Mouse (Mus musculus): ENCODE results near the gene Gm45785.

Gm45785 gene

GRCm38 (mm10) chr7:140831447-140831846 is 24.7 kb downstream of the Gm45785 start:
- 78% methylated on average over 6 of the region's 6 CpGs for WGBS

GRCm38 (mm10) chr7:140828171-140828881 is 27.8 kb downstream of the Gm45785 start:
- 12% methylated on average over 8 of the region's 8 CpGs for WGBS

GRCm38 (mm10) chr7:140822731-140823130 is 33.4 kb downstream of the Gm45785 start:
- 91% methylated on average over 4 of the region's 4 CpGs for WGBS

DNA sequence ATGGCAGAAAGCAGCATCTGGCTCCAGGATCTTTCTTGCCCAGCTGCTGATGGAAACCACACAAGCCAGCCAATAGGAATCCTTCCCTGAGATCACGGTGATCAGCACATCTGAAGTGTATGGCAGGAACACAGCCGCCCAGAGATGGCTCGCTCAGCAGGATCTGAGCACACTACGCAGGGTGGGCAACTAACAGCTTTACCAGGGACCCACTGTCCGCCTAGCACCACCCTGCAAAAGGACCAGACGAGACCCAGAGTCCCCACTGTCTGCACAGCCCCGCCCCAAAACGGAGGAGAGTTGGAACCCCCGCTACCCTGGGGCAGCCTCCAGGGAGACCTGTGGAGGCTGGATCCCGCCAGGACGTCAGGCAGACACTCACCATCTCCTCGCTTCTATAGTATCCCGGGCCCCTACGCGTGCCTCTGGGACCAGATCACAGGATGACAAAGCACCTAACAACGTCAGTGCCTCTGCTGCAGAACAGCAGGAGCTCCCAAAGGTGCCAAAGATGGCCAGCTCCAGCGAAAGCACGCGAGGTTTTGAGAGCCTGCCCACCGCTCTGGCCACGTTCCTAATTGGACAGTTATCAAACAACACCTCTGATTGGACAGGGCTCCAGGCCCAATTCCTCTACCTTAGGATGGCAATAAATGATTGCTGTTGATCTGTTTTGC is 34.3 kb downstream of the Gm45785 start, which contains the start of gene Zfp941:
Gene Zfp941 (minus strand): TSS at position 526 of the 677 bp plus-strand sequence.
- 5% methylated on average over 21 of the region's 21 CpGs for WGBS

DNA sequence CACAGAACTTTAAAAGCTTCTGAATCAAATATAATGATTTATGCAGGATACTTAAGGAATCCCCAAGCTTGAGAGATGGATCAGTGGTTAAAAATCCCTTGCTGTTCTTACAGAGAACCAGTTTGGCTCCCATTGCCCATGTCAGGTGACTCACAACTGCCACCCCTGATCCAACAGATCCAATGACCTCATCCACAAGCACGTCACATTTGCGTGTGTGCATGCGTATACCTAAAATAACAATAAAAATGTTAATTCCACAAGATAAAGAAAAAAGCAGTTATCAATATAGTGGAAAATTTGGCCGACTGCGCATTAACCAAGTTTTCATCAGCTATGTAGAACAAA is 34.9 kb downstream of the Gm45785 start:
- 29% methylated on average over 5 of the region's 5 CpGs for WGBS

GRCm38 (mm10) chr7:140820173-140820572 is 36.0 kb downstream of the Gm45785 start:
- WGBS, result 57% methylated on average over 4 of the region's 4 CpGs

DNA sequence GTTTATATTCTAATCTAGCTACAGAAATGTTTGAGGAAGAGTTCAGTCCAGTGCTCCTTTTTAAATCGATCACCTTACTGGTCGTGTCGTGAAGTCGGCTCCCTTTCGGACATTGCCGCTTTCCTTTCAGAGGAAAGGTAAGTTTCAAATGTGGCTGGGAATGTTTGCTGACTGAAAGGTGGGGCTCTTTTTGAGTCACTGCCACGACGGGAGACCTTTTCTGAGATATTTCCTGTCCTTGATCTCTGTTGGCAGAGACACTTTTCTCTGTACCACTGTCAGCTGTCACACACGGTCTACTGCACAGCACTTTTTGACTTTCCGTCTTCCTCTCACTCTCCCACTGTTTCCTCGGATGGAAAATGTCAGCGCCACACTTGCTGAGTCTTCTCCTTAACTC is 43.3 kb downstream of the Gm45785 start:
- 82% methylated on average over 12 of the region's 12 CpGs for WGBS

DNA sequence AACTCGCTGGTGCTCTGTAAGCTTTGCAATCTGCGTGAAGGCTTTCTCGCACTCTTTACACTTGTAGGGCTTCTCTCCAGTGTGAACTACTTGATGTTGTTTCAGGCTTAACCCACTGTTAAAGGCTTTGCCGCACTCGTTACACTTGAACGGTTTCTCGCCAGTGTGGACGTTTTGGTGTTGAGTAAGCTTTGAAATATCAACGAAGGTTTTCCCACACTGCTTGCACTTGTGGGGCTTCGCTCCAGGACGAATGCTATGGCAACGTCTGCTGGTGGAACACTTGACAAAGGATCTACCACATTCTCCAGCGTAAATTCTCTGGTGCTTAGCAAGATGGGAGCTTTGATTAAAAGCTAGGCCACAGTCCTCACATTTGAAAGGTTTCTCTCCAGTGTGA is 44.4 kb downstream of the Gm45785 start:
- WGBS, result 68% methylated on average over 13 of the region's 13 CpGs

DNA sequence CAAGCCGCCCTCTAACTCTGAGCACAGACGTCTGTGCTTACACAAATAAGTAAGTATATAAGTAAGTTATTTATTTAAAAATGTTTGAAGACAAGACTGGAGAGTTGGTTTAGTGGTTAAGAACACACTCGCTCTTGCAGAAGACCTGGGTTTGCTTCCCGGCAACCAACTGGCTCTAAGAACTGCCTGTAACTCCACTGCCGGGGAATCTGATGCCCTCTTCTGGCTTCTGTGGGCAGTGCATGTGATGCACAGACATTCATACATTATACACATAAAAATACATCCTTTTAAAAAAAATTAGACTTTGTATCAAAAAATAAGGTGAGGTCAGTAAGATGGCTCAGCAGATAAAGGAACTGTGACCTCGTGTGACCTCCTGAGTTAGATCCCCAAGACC is 45.6 kb downstream of the Gm45785 start:
- 95% methylated on average over 6 of the region's 6 CpGs for WGBS

DNA sequence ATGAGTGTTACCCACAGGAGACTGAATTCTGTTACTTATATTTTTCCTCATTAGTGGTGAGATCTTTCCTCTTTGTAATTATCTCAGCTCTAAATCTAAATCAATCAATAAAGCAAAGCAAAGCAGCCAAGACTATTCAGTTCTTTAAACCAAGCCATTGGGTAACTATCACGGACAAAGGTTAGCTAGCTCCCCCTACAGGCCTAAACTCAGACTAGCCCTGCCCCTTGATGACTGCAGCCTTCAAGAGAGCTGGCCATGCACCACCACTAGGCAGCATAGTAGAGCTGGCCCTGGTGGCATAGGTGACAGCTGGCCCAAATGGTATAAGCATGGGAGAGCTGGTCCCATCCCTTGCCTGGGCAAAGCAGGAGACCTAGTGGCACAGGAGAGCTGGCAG is 50.4 kb downstream of the Gm45785 start:
- WGBS, result 14% methylated on average over 1 of the region's 1 CpGs

DNA sequence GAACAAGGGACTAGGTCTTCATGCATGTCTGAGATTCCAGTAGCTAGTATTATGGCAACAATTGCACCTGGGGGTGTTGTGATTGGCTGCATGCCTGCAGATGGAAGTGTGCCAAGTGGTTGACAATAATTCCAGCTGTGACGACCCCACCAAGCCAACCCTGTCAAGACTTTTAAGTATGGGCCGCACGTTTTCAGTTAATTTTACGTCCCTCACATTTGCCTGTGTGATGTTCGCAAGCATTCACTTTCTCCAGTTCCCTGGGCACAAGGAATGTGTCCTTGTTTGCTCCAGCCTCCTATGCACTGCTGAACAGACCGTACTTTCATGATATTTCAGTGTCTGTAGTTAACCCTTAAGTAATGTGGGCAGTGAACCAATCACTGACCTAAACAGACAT is 53.5 kb downstream of the Gm45785 start:
- 61% methylated on average over 6 of the region's 6 CpGs for WGBS

GRCm38 (mm10) chr7:140798212-140798611 is 57.9 kb downstream of the Gm45785 start:
- WGBS, result 82% methylated on average over 2 of the region's 2 CpGs

- 93% methylated on average over 3 of the region's 3 CpGs for WGBS
Measured at GRCm38 (mm10) chr7:140797619-140798018, 58.5 kb downstream of the Gm45785 start.

DNA sequence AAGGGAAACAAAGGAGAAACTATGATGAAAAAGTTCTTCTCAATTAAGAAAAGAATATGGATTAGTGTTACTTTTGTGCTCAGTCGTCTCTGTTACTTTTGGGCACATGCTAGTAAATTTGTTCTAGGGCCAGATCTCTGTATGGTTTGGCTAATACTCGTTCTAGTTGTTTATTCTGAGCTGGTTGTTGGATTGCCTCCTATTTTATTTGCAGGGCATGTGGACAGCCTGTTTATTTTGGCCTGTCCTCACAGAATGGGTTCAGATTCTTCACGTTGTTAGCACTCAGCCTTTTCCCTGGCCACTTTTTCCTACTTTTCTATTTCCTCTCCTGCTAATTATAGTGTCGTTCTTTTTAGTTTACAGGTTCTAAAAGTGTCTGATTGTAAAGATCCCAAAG is 62.6 kb downstream of the Gm45785 start:
- 49% methylated on average over 4 of the region's 4 CpGs for WGBS

- 80% methylated on average over 7 of the region's 7 CpGs for WGBS
Measured at GRCm38 (mm10) chr7:140788053-140788435, 68.1 kb downstream of the Gm45785 start.

DNA sequence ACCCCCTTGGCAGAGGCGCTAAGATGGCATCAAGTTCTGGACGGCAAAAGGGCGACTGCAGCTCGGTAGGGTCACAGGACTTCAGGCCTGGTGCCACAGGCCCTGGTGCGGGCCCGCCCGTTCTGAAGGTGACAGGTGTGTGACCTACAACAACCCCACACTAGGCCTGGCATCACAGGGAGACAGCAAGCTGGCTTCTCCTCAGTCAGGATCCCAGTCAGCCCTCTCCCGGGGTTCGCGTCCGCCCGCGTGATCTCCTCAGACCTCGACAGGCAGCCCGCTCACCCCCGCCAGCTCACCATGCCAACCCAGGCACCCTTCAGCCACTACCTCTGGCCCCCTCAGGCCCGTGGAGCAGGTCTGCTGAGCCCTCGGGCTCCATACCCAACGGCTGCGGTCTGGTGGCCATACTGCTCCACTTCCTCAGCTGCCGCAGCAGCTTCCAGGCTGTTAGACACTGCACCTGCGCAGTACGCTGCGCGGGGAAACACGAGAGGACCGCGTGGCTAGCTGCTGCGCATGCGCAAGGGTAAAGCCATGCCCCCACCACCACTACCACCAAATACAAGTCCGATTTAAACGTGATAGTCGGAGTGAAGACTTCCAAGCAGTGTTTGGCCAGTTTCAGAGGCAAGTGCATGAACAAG is 68.6 kb downstream of the Gm45785 start, which contains the start of gene Syce1:
Gene Syce1 (minus strand): TSS at position 447 of the 647 bp plus-strand sequence.
- 87% methylated on average over 33 of the region's 33 CpGs for WGBS

- WGBS, result 76% methylated on average over 4 of the region's 4 CpGs
Measured at GRCm38 (mm10) chr7:140780548-140780947, 75.6 kb downstream of the Gm45785 start.
